Mouse (Mus musculus): ENCODE data around the gene Gfm2.

Gene Gfm2

DNA sequence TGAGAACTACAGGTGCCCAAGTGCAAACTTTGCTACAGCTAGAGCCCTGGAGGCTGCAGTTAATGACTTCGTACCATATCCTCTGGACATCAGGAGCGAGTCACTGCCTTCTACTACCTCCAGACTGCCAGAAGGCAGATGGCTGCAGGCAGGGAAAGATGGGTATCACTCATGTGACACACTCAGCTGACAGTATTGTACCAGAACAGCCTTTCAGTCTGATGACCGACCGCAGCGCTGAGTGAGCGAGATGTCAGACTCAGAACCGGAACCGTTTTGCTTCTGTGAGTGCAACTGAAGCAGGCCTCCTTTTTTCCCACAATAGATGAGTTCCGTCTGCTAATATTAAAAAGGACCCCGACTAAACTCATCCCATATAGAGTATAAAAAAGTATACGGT is 54.9 kb downstream of the Gfm2 start:
- no peak for DNase-seq

DNA sequence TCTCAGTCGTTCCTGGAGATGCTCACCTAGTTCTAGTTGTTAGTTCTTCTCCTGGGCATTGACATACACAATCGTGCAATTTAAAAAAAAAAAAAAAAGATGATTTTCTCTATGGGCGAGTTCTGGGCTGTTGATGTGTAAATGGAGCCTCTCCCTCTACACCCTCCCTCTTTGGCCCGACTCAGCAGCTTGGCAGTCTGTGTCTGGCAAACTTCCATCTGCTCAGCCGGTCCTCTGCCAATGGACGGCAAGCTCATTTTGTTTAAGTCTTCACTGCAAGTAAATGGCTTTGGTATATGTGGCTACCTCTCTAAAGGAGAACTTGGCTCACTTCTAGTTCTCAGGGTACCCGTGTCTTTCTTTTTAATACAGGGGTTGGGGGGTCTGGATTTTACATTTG is 55.7 kb downstream of the Gfm2 start:
- DNase-seq, result peak; percentile 72

DNA sequence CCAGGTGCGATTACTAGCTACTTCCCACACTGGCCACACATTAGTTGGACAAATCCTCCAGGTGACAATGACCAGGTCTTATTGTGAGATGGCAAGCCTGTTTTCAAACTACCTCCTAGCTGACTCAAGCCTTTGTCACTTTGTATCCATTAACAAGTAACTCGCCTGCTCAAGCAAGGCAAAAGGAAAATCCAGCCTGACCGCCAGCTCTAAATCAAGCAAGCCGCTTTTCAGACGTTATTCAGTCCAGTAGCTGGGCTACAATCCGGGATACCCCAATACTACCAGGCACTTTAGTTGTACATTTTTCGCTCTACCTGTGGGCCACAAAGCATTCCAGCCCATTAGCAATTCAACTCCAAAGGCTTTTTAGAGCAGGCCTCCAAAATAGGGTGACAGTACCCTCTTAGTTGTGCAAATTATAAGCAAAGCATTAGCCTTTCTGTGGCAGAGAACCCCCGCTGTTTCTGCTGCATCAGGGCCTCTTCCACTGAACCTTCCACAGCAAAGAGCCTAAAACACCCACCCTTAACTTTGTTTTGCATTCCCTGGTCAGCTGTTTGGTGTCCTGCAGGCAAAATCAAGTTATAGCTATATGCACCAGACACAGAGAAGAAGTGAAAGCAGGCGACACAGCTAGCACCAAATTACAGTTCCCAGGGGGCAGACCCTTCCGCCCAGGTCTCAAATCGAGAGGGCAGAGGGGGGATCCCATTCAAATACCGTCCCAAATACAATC is 58.6 kb downstream of the Gfm2 start:
- no peak for DNase-seq

DNA sequence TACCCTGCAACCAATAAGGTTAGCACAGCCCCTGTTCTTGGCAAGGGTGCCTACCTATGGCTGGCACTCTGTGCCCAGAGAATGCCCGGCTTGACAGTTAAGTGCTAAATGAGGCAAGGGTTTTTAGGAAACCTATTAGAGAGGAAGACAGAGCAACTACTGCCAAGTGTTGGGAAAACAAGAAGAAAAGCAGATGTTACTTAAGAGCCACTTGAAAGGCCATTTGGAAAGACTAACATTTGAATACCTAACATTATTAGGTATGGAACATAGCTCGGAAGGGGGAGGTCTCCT is 59.1 kb downstream of the Gfm2 start:
- no peak for DNase-seq

DNA sequence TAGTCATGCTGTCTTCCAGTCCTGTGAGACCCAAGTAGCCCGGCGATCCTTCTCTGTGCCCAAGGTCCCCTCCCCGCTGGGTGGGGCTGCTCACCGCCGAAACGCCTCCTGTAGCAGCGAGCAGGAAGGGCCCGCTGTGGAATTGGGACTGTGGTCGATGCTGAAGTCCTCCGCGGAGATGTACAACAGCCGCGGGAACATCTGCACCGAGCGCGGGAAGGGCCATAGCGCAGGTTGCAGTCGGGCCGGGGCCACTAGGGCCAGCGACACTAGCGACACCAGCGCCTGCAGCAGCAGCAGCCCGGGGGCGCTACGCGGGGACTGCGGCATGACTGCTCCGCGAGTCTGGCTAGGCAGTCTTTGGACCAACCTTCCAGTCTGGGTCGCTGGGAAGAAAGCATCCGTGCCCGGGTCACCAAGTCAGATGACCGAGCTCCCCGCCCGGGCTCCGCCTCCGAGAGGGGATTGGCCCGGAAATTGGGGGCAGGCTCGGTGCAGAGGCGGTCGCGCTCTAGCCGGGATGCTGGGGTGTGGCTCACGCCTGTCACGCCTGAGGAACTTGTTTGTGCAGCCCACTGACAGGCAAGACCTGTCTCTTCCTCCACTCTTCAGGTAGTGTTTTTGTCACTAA is 60.3 kb downstream of the Gfm2 start, which contains the start of gene Hexb:
Gene Hexb, minus strand, starts transcription at position 426 of the 631 bp plus-strand sequence.
- peak; percentile 96 for DNase-seq

DNA sequence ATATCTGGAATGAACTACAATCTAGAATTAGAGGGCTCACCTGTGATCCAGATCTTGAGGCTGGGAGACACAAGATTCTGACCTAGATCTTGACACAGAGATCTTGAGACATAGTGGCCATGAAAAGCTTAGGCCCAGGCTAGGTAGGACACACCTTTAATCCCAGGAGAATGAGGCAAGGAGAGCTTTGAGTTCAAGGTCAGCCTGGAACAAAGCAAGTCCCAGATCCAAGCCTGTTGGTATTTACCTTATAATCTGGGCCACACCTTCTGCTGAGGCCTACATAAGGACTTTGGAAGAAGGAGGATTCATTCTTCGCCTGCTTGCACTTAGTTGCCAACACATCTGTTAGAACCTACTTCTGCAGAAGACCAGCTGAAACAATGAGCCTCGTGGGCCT is 61.4 kb downstream of the Gfm2 start:
- DNase-seq, result no peak

DNA sequence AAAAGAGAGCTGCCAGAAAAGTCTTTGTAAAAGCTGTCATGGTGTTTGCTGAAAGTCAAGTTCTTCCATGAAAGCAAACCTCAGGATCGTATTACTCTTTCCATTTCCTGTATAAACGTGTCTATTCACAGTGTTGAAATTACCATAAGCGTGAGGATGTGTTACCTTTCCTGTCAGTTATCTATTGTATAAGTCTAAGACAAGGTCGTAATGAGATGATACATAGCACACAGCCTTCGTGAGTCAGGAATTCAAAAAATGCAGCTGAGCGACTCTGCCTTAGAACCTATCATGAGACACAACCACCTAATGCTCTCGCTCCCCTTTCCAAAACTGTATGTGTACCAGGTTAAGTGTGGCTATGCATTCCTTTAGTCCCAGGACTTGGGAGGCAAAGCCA is 63.3 kb downstream of the Gfm2 start:
- no peak for DNase-seq

DNA sequence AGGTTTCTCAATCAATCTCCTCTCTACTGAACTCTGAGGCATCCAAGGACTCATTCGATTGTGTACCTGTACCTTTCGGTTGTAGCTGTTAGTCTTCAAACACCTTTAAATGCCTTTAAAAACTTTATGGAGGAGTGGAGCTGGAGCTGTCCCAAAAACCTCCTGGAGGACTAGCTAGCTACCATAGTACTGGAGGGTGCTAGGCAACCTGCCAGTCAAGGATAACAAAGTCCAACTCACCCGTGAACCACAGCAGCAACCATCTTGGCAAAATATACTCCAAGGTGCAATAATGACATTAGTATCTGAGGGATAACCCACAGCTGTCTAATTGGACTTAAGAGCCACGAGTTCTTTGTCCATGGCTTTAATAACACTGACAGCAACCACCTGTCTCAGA is 64.2 kb downstream of the Gfm2 start:
- peak; percentile 53 for DNase-seq

DNA sequence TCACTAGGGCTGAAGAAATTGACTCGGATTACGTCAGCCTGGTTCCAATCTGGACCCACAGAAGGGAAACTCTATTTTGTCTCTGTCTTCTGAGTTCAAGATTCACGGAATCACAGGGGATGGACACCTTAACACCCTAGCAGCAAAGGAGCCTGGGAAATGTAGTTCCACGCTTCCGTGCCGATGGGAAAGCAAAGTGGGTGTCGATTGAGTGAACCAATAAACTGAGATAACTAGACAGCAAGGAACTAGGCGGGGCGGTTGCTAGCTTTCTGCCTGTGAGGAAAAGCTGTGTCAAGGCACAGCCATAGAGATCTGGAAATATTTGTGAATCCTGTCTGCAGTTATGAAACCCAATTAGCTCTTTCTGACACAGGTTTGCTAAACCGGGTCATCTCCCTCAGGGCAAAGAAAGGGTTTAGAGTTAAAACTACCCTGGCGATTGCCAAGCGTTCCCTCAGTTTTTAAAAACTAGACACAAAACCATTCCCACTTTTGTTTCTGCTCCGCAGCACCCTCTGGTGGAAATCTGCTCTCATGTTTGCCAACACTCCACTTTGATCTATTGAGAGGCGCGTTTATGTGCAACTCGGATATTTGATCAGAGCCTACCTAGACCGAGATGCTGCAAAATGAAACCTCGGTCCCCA is 67.4 kb downstream of the Gfm2 start:
- peak; percentile 94 for DNase-seq

DNA sequence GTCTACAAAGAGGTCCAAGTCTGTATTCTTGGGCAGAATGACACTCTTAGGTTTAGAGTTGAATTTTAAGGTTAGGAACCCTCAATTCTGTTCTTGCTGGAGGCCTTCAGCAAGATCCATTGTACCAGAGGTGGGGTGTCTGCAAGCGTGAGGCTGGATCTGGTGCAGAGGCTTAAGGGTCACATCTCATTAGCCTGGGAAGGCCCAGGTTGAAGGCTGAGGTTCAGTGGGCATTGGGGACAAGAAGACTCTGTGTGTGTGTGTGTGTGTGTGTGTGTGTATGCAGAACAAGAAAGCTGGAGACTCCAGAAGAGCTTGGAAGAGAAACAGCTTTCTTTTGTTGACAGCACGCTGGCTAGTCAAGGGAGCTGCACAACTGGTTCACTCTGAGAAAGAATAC is 68.3 kb downstream of the Gfm2 start:
- no peak for DNase-seq

DNA sequence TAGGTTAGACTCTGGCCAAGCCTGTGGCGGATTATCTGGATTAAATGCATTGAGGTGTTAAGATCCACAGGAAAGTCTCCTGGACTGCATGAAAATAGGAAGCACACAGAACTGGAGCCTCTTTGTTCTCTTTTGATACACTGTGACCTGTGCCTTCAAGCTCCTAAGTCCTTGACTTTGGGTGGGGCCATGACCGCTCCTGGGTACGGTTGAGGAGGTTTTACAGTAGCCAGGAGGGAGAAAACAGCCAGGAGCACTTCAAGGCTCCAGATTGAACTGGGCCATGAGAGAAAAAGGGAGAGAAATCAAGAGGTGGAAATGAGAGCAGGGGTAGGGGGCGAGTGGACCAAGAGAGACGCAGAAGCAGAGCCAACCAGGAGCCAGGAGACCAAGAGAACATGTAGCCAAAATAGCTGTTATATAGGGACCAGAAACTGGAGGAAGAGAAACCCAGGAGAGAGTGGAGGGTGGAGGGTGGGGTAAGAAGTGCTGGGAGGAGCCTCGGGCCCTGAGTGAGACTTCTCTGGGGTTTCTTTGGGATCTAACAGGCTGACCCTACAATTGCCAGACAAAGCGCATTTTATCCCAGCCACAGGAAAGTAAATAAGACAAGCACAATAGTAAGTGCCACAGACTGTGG is 69.9 kb downstream of the Gfm2 start:
- DNase-seq, result no peak

DNA sequence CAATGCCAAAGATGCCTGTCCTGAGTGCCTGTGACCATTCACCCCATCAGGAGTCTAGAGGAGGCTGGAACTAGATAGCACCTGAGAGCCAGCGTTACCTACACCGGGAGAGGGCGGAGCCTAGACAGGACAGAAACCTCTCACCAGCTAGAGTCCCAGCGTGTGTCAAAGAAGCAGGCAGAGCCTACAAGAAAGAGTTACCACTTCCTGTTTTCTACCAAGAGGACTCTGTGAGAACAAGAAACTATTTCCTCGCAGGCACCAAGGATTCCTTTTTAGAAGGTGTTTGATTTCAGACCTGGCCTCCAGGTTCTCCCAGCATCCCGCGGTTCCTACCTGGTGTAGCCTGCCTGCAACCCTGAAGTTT is 70.4 kb downstream of the Gfm2 start:
- no peak for DNase-seq

DNA sequence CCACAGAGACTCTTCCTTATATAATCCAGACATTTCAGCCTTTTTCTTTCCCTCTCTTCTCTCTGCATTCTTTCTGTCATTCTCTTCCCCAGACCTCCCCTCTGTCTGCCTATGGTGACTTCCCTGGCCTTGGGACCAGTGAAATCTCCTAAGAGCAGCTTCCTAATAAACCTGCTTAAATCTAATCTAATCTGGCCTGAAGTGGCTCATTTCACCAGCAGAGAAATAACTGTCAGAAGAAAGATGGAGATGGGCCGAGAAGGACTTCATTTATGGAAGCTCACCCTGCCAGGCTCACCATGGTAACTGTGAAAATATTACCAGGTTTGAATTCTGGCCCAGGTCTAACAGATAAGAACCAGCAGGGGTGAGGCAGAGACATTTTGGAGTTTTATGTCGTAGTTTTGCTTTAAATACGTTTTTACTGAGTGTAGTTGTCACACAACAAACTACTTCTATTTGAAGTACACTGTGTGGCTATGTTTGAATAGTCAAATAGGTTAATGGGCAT is 70.8 kb downstream of the Gfm2 start:
- no peak for DNase-seq

DNA sequence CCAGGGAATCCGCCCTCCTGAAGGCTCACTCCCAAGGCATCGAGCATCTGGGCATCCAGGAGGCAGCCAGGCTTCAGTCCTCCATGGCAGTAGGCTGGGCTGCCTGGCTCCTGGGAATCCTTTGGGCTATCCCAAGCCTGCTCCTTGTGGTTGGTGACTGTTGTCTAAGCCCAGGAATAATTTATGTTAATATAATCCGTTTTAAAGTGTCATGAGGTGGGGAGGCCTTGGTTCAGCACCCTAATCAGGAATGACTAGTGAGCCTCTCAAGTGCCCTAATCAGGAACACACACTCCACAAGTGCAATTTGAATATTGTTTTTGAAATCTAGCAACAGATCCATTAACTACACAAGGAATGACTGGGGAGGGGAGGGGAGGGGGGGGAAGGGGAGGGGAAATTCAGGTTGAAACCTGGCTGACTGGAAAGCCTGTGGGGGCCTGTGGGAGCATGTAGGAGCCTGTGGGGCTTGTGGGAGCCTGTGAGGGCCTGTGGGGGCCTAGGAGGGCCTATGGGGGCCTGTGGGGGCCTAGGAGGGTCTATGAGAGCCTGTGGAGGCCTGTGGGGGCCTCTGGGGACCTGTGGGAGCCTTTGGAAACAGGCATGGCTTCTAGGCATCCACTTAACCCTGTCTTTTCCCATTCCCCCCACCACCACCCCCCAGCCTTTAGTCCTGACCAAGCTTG is 77.0 kb downstream of the Gfm2 start:
- DNase-seq, result no peak

DNA sequence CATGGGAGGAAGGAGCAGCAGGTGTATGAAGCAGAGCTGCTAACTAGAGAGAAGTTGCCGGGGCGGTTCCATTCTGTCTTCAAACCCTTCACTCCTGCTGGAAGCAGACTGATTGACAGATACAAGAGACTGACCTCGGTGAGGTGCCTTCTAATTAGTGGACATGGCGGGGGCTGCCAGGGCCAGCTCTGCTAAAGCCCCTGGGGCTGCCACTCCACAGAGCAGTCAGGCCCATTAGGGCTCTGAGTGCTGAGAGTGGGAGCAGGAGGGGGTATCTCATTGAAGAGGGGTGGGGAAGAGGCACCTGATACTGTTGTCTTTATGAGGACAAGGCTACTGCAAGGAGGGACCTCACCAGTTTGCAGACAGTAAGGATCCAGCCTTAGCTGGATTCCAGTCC is 77.8 kb downstream of the Gfm2 start:
- no peak for DNase-seq

DNA sequence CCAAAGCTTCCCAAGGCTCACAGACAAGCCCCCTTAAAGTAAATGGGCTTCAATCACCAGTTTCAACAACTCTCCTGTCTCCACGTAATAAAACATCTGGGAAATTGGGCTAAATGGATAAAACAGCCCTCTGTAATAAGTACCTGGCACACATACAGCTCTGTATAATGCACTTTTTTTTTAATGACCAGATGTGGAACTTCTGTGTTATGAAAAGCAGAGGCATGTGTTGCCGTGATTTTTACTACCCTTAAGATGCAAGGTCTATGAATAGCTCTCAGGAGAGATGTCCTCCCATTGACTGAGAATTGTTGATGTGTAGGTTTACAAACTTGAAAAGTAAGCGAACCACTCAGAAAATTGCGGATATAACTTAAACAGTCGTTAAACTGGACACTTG is 78.5 kb downstream of the Gfm2 start:
- no peak for DNase-seq

DNA sequence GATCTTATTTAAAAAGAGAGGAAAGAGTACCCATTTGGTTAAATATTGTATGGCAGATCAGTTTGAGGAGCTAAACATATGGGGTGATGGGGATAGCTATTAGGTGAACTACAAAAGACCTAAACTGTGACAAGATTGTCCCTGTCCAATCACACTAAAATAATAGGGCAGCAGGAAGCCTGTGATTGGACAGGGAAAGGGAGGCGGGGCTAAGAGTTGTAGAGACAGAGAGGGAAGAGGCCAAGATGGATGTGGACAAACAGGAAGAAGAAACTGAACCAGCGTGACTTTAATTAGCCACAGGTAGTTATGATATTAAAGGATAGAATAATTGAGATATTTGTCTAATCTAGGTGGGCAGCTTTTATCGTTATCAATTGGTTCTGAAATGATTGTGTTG is 82.3 kb downstream of the Gfm2 start:
- no peak for DNase-seq

DNA sequence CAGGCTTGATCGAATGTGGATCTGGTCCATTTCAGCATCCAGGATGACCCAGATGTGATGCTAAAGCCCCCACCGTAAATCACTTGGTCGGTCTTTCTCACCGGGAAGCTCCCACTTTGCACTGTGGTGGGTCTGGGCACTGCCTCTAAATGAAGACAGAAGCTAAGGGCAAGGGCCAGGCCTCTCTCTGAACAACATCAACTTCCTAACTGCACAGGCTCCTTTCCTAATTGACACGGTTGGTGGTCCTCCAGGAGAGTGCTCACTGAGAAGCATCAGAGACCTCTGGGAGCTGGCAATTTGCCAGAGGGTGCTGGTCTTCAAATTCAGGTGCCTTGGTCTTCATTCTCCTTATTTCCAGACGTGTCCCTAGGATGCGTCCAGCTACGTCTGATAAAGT is 86.1 kb downstream of the Gfm2 start:
- DNase-seq, result no peak

DNA sequence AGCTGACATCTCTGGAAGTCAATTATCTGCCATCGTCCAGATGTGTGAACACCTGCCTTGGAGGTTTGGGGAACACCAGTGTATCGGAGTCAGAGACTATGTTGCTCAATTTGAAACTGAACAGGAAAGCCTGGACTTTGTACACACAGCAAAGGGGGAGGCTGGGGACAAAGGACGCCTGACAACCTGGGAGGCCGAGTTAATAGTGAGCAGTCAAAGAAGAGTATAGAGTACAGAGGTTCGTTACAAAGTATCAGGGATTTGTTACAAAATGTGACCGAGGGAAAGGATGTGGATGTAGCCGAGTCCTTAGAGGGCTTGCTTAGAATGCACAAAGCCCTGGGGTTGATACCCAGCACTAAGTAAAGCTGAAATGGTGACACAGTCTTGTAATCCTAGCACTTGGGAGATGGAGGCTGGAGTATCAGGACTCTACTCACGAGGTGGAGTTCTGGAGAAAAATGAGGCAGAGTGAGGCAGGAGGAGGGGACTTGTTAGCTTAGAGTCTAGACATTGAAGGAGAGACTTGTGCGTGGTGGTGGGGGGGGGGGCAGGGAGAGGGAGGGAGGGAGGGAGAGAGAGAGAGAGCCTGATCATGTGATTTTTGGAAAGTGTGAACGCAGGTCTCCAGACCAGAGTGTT is 86.7 kb downstream of the Gfm2 start:
- DNase-seq, result peak; percentile 83

DNA sequence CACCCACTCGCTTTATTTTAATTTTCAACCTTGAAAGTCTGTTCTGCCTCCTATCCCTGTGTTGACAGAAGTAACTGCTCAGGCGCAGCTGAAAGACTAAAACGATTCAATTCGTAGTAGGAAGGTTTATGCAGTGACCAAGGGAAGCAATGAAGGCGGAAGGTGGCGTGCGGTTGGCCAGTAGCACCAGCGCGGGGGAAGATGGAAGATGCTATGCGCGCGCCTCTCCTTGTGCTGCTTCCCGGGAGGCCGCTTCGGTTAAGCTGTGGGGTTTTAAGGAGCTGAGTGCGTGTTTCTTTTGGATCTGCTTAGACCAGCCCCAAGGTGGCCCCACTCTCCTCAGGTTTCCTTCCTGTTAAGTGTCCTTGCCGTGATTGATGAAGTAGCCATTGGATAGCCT is 87.4 kb downstream of the Gfm2 start:
- no peak for DNase-seq

DNA sequence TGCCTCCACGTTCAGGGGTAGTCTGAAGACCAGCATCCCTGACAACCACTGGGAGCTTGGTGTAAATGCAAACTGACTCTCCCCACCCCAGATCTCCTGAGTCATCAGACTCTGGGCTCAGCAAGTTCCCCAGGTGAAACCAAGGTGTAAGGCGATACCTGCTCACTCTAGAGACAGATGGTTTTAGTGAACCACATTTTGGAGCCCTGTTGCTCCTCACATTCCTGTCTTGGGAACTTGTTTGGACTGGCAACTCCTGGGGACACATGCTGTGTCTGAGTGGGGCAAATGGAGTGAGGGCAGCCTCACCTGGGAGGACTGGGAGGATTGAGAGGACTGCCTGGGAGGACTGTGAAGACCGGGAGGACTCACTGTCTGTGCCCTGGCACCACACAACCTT is 90.1 kb downstream of the Gfm2 start:
- no peak for DNase-seq

DNA sequence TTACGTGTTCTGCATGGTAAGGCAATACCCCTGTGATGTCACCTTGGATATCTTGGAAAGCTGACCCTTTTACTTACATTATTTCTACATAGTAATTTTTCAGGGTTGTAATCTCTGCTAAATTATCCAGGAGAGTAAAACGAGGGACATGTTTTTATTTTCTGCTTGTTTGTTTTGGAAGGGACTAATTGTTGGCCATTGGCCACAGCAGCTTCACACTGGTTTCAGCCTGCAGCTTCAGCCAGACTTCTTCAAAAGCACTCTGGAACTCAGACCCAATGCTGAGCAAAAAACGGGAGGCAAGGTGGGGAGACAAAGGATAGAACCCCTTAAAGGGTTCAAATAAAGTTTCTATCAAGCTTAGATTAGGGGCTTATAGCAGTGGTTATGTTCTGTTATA is 92.4 kb downstream of the Gfm2 start:
- no peak for DNase-seq

All from kidney, adult 11 months (tissue).